Mouse (Mus musculus): Measurements from ENCODE around the gene St6galnac3. TPM values are rescaled to one million over a fixed set of nuclear protein-coding genes. Genes with fewer than 3 reads are reported as not detected.
A peak's percentile ranks its signal among the peaks of the same experiment; 100 is the strongest.

St6galnac3 gene
- total and polyA plus RNA-seq, 3 experiments: 0.08 to 1.1 (median 0.38) TPM

DNA sequence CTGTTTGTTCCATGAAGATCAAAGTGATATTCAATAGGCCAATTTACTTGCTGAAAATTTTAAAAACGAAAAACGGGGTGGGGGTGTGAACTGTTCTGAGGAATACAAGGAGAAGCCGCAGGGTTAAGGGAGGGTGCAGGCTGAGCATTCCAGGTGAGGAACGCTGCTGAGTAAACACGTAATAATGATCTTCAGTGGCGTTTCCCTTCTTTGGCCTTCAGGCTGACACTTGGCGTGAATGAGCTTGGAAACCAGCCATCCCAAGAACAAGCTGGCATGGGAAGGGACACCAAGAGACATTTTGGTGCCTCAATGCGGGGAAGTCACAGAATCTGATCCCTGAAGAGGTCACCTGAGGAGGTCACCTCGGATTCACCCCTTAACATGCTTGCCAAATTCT, 411.8 kb downstream of the St6galnac3 start:
- no peak for DNase-seq (ENCODE audit: extremely low read depth)
- Histone ChIP-seq H3K4me2 (ENCODE audit: insufficient read depth, low read depth, poor library complexity, severe bottlenecking) (no peak overlapping the region), H3K4me3 (replicated peaks in 1 of 3; ENCODE audit: low read depth in 2 of 3, low read length in 2 of 3, poor library complexity in 1 of 3) (no peak overlapping the region), H3K9me3 (replicated peaks; ENCODE audit: low read length) (no peaks in the 10 kb centered on the region), H3K27ac (ENCODE audit: insufficient read depth, low read depth) (no peak overlapping the region), H3K4me1 (ENCODE audit: control insufficient read depth in 1 of 2, insufficient read depth in 2 of 2) (peaks cover 3 to 10% of the 10 kb centered on the region in 2 experiments; a peak in 3 of 4 replicates), H3K27me3 (replicated peaks) (no peaks in the 10 kb centered on the region), H3K36me3 (replicated peaks in 1 of 2; ENCODE audit: control insufficient read depth in 1 of 2, insufficient read depth in 1 of 2, low read length in 1 of 2) (no peaks in the 10 kb centered on the region), H3K79me2 (replicated peaks; ENCODE audit: control insufficient read depth, extremely low read depth, insufficient read depth, poor library complexity, severe bottlenecking) (no peaks in the 10 kb centered on the region), H3K9ac (ENCODE audit: insufficient read depth, low read depth) (no peak overlapping the region)
- TF ChIP-seq MYC (IDR thresholded peaks at IDR 0.05; ENCODE audit: low read depth, low read length): no peak
- TF ChIP-seq RAD21 (IDR thresholded peaks at IDR 0.05; ENCODE audit: low read depth, low read length): no peak
- TF ChIP-seq PAX5 (IDR thresholded peaks at IDR 0.05; ENCODE audit: low read length): no peak
- no peak for TF ChIP-seq POLR2AphosphoS2 (IDR thresholded peaks at IDR 0.05; ENCODE audit: low read depth, low read length)
- no peak for TF ChIP-seq ZNF384 (IDR thresholded peaks at IDR 0.05; ENCODE audit: low read depth, low read length)
- no peak for TF ChIP-seq EP300 (IDR thresholded peaks at IDR 0.05; ENCODE audit: low read length)
- no peak for TF ChIP-seq SMC3 (IDR thresholded peaks at IDR 0.05; ENCODE audit: low read depth, low read length)
- TF ChIP-seq CHD1 (IDR thresholded peaks at IDR 0.05; ENCODE audit: low read depth, low read length): no peak
- TF ChIP-seq MAZ (IDR thresholded peaks at IDR 0.05; ENCODE audit: low read depth, low read length): no peak
- TF ChIP-seq NELFE (IDR thresholded peaks at IDR 0.05; ENCODE audit: low read depth, low read length): no peak
- TF ChIP-seq ZMIZ1 (IDR thresholded peaks at IDR 0.05; ENCODE audit: low read depth, low read length): no peak
- TF ChIP-seq UBTF (IDR thresholded peaks at IDR 0.05; ENCODE audit: low read depth, low read length): no peak
- in situ Hi-C loops (cut with MboI; ENCODE audit: low pct_ligation_motif_present, low pct_unique_long_range_greater_than_20kb, low sequenced_read_pairs) (no loop called here), dilution Hi-C loops (cut with MboI; ENCODE audit: extremely low pct_ligation_motif_present, extremely low pct_unique_long_range_greater_than_20kb, low sequenced_read_pairs) (no loop called here)

DNA sequence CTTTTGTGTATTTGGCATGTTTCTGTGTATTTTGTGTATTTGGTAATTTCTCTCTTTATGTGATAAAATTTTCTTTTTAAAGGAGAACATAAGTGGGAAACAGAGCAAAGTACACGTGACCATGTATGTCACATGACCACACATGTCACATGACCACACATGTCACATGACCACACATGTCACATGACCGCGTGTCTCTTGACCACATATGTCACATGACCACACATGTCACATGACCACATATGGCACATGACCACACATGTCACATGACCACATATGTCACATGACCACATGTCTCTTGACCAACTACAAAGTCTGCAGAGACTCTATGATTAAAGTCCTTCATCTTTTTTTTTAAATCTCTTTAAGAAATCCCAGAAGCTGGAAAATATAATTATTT, 413.0 kb downstream of the St6galnac3 start:
- Histone ChIP-seq H3K9ac (ENCODE audit: insufficient read depth, low read depth) (no peak overlapping the region), H3K36me3 (replicated peaks in 1 of 2; ENCODE audit: control insufficient read depth in 1 of 2, insufficient read depth in 1 of 2, low read length in 1 of 2) (no peaks in the 10 kb centered on the region), H3K4me1 (ENCODE audit: control insufficient read depth in 1 of 2, insufficient read depth in 2 of 2) (peaks cover 3 to 11% of the 10 kb centered on the region in 2 experiments; a peak in 3 of 4 replicates), H3K9me3 (replicated peaks; ENCODE audit: low read length) (no peaks in the 10 kb centered on the region), H3K27me3 (replicated peaks) (no peaks in the 10 kb centered on the region), H3K4me2 (ENCODE audit: insufficient read depth, low read depth, poor library complexity, severe bottlenecking) (no peak overlapping the region), H3K27ac (ENCODE audit: insufficient read depth, low read depth) (no peak overlapping the region), H3K79me2 (replicated peaks; ENCODE audit: control insufficient read depth, extremely low read depth, insufficient read depth, poor library complexity, severe bottlenecking) (no peaks in the 10 kb centered on the region), H3K4me3 (replicated peaks in 1 of 3; ENCODE audit: low read depth in 2 of 3, low read length in 2 of 3, poor library complexity in 1 of 3) (no peak overlapping the region)
- peak; percentile 55 for DNase-seq (ENCODE audit: extremely low read depth)
- in situ Hi-C loops (cut with MboI; ENCODE audit: low pct_ligation_motif_present, low pct_unique_long_range_greater_than_20kb, low sequenced_read_pairs): no loop called here
- dilution Hi-C loops (cut with MboI; ENCODE audit: extremely low pct_ligation_motif_present, extremely low pct_unique_long_range_greater_than_20kb, low sequenced_read_pairs): no loop called here
- TF ChIP-seq USF1 (IDR thresholded peaks at IDR 0.05; ENCODE audit: low read depth, low read length): peak; percentile 84
- no peak for TF ChIP-seq ETS1 (conservative IDR thresholded peaks at IDR 0.05; ENCODE audit: low read depth, low read length)
- TF ChIP-seq MAZ (IDR thresholded peaks at IDR 0.05; ENCODE audit: low read depth, low read length): no peak
- TF ChIP-seq CHD1 (IDR thresholded peaks at IDR 0.05; ENCODE audit: low read depth, low read length): no peak
- TF ChIP-seq MAX (IDR thresholded peaks at IDR 0.05; ENCODE audit: low read length): peak; percentile 82
- TF ChIP-seq UBTF (IDR thresholded peaks at IDR 0.05; ENCODE audit: low read depth, low read length): no peak
- TF ChIP-seq EP300 (IDR thresholded peaks at IDR 0.05; ENCODE audit: low read length): no peak
- peak; percentile 98 for TF ChIP-seq USF2 (conservative IDR thresholded peaks at IDR 0.05; ENCODE audit: low read depth, low read length)
- peak; percentile 94 for TF ChIP-seq BHLHE40 (IDR thresholded peaks at IDR 0.05; ENCODE audit: low read depth, low read length)
- no peak for TF ChIP-seq ELF1 (IDR thresholded peaks at IDR 0.05; ENCODE audit: low read depth, low read length)
- TF ChIP-seq CHD2 (IDR thresholded peaks at IDR 0.05; ENCODE audit: low read length): no peak
- no peak for TF ChIP-seq KAT2A (IDR thresholded peaks at IDR 0.05; ENCODE audit: insufficient replicate concordance, low read length)

All from CH12.LX (cell line).